Mouse (Mus musculus): ENCODE measurements at regions not wholly inside any gene's neighbourhood (a gene's known extent, or its start where the extent isn't known, plus 50 kb on each side); places are given as distances from the start of the nearest gene placed in this dataset.

DNA sequence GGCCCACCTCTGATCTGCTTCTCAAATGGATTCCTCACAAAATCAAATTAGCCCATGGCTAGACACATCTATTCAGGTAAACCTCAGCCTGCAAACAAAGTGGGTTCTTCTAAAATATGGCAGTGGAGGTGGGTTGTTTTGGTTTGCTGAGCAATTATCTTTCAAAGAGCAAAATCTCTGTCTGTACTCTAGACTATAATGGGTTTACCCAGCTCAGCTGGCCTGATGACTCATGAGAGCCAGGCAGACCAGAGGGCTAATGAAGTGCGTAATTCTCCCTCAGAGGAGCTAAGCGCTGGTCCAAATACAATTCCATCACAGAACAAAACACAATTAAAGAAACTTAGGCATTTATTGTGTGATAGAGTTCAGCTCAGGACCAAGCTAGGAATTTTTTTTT is 86.1 kb downstream of the Cartpt start:
- Histone ChIP-seq H3K4me1 (no peaks in the 10 kb centered on the region), H3K4me3 (no peak overlapping the region), H3K36me3 (no peaks in the 10 kb centered on the region), H3K27ac (no peak overlapping the region), H3K27me3 (no peaks in the 10 kb centered on the region), H3K9me3 (no peaks in the 10 kb centered on the region), H3K9ac (no peak overlapping the region), H3K4me2 (no peak overlapping the region)
- WGBS, result 79% methylated on average over 2 of the region's 2 CpGs
- no peak for ATAC-seq (ENCODE audit: borderline replicate concordance, extremely low read depth, low FRiP score, low TSS enrichment)

DNA sequence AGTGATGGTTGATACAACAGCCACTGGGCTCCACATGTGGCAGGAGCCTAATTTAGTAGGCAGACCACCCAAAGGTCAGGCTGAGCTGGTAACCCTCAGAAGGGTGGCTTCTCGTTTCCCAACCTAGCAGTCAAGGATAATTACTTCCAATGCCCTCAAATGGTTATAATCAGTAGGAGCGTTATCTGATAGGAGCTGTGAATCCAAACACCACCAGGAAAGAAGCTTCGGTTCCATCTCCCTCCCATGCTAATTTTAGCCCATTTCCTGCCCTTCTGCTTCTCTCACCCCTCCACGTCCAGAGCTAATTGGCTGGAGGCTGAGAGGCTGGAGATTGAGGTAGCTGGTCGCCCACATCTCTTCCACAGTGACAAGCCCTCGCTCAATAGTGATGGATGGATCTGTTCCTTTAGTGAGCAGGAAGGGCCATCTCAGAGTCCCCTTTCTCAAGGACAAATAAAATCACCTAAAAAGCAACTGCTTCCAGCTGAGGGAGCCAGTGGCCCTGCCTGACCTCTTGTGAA is 86.8 kb downstream of the Cartpt start:
- no peak overlapping the region for H3K4me2 ChIP-seq
- WGBS, result 19% methylated on average over 6 of the region's 6 CpGs
- H3K4me1 ChIP-seq, result no peaks in the 10 kb centered on the region
- ATAC-seq (ENCODE audit: borderline replicate concordance, extremely low read depth, low FRiP score, low TSS enrichment), result no peak
- no peak overlapping the region for H3K9ac ChIP-seq
- H3K36me3 ChIP-seq, result no peaks in the 10 kb centered on the region
- no peak overlapping the region for H3K4me3 ChIP-seq
- H3K27ac ChIP-seq, result no peak overlapping the region
- no peaks in the 10 kb centered on the region for H3K27me3 ChIP-seq
- H3K9me3 ChIP-seq, result no peaks in the 10 kb centered on the region

DNA sequence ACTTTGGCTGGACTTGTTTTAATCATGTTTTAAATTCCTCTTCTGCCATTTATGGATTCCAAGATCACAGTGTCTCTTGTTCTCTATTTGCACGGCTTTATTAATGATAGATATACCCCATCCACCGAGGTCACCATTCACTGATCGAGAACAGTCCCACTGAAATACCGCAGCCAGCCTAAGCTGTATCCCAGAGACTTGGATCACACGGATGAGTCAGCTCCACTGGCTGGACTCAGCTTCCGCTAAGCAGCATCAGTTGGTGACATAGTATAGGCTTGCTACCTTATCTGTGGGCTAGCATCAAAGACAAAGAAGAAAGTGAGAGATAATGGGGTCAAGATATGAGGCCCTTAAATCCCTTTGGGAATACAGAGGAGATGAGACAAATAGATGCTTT is 106.4 kb downstream of the Cartpt start:
- H3K9ac ChIP-seq, result no peak overlapping the region
- H3K36me3 ChIP-seq, result no peaks in the 10 kb centered on the region
- H3K27ac ChIP-seq, result no peak overlapping the region
- no peaks in the 10 kb centered on the region; the same call in 1 of the 2 replicates for H3K4me1 ChIP-seq
- H3K27me3 ChIP-seq, result no peaks in the 10 kb centered on the region
- WGBS, result 62% methylated on average over 6 of the region's 6 CpGs
- H3K9me3 ChIP-seq, result no peaks in the 10 kb centered on the region
- no peak for ATAC-seq (ENCODE audit: borderline replicate concordance, extremely low read depth, low FRiP score, low TSS enrichment)
- H3K4me2 ChIP-seq, result no peak overlapping the region
- H3K4me3 ChIP-seq, result no peak overlapping the region

DNA sequence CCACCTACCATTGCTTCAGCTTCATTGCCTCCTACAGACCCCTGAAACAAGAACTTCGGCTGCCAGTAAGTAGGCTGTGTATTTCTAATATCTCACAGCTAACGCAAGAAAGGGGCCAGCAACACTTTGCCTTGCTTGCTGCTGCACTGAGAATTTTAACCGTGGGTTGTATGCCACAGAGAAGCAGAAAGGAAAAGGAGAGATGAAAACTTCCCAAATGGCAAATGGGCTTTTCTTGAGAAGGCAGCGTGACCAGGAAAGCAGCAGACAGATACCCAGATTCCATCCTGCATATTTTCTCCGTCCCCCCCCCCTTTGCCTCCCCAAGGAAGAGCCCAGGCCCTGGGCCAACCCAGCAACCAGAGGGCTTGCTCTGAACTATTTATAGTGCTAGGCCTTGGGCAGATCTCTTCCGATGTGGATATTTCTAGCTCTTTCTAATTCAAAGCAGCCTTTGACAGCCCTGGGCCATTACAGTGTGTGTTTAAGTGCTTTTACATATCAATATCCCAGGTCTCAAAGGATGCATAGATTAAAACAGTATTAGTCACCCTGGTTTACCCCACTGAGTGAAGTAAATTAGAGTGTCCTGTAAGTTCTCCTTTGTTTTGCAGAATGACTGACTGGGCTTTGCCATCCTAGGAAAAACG is 107.0 kb downstream of the Cartpt start:
- H3K9me3 ChIP-seq, result no peaks in the 10 kb centered on the region
- no peak overlapping the region for H3K4me3 ChIP-seq
- H3K36me3 ChIP-seq, result no peaks in the 10 kb centered on the region
- H3K4me2 ChIP-seq, result no peak overlapping the region
- no peak overlapping the region for H3K27ac ChIP-seq
- no peaks in the 10 kb centered on the region for H3K27me3 ChIP-seq
- no peak for ATAC-seq (ENCODE audit: borderline replicate concordance, extremely low read depth, low FRiP score, low TSS enrichment)
- H3K9ac ChIP-seq, result no peak overlapping the region
- 50% methylated on average over 7 of the region's 7 CpGs for WGBS
- H3K4me1 ChIP-seq, result no peaks in the 10 kb centered on the region; the same call in 1 of the 2 replicates

DNA sequence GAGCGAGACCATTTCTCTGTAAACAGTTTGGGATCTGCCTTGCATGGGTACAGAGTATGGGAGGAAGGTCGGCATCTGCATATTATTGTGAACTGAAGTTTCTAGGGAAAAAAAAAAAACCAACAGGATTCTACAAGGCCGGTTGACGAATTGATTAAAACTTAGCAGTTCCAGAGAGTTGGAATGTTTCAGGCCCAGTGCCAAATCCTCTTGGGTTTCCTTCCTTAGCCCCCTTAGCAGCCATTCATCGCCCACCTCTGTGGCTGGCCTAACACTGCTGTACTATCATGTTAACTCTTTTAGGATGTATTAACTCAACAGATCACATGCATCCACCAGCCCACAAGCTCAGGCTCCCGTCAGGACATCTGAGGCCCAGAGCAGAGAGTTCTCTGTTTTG is 107.9 kb downstream of the Cartpt start:
- H3K4me1 ChIP-seq, result no peaks in the 10 kb centered on the region; the same call in 1 of the 2 replicates
- H3K27ac ChIP-seq, result no peak overlapping the region
- H3K9me3 ChIP-seq, result no peaks in the 10 kb centered on the region
- WGBS, result 51% methylated on average over 6 of the region's 6 CpGs
- no peak overlapping the region for H3K4me3 ChIP-seq
- no peaks in the 10 kb centered on the region for H3K27me3 ChIP-seq
- H3K36me3 ChIP-seq, result no peaks in the 10 kb centered on the region
- no peak overlapping the region for H3K9ac ChIP-seq
- no peak for ATAC-seq (ENCODE audit: borderline replicate concordance, extremely low read depth, low FRiP score, low TSS enrichment)
- no peak overlapping the region for H3K4me2 ChIP-seq

DNA sequence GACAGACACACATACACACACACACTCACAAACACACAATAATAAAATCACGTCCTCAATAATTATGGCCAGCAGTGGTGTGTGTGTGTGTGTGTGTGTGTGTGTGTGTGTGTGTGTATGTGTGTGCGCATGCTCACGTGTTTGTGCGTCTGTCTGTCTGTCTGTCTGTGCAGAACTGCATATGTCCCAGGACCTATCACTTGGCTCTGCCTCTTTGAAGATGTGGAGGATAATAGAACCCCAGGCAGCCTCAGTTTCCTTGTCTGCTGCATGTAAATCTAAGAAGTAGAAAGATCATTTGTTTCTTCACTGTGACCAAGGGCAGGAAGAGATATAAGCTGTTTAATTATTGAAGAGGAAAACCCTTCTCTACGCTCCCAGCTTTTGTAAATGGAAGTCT is 109.9 kb downstream of the Cartpt start:
- 79% methylated on average over 5 of the region's 5 CpGs for WGBS
- no peaks in the 10 kb centered on the region for H3K9me3 ChIP-seq
- no peak overlapping the region for H3K9ac ChIP-seq
- H3K36me3 ChIP-seq, result no peaks in the 10 kb centered on the region
- no peak overlapping the region for H3K4me3 ChIP-seq
- H3K27me3 ChIP-seq, result no peaks in the 10 kb centered on the region
- no peak for ATAC-seq (ENCODE audit: borderline replicate concordance, extremely low read depth, low FRiP score, low TSS enrichment)
- H3K27ac ChIP-seq, result no peak overlapping the region
- H3K4me1 ChIP-seq, result no peaks in the 10 kb centered on the region; the same call in 1 of the 2 replicates
- H3K4me2 ChIP-seq, result no peak overlapping the region

DNA sequence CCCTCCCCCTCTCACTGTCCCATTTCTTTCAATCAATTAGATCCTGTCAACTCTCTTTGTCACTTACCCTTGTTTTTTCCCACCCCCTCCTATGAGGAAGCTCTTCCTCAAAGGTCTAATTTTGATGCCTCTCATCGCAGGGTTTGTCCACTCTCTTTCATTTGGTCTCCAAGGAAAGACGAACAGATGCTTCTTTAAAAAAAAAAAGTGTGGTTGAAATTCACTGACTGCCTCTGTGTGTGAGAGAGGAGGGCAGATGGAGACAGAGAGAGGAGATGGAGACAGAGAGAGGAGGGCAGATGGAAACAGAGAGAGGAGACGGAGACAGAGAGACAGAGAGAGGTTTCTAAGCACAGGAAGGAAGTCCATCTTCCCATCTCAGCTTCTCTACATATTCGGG is 113.1 kb downstream of the Cartpt start:
- ATAC-seq (ENCODE audit: borderline replicate concordance, extremely low read depth, low FRiP score, low TSS enrichment), result no peak
- no peak overlapping the region for H3K4me3 ChIP-seq
- H3K27me3 ChIP-seq, result no peaks in the 10 kb centered on the region
- no peaks in the 10 kb centered on the region for H3K36me3 ChIP-seq
- H3K9ac ChIP-seq, result no peak overlapping the region
- H3K4me2 ChIP-seq, result no peak overlapping the region
- H3K27ac ChIP-seq, result no peak overlapping the region
- 54% methylated on average over 4 of the region's 4 CpGs for WGBS
- no peaks in the 10 kb centered on the region for H3K4me1 ChIP-seq
- H3K9me3 ChIP-seq, result no peaks in the 10 kb centered on the region

DNA sequence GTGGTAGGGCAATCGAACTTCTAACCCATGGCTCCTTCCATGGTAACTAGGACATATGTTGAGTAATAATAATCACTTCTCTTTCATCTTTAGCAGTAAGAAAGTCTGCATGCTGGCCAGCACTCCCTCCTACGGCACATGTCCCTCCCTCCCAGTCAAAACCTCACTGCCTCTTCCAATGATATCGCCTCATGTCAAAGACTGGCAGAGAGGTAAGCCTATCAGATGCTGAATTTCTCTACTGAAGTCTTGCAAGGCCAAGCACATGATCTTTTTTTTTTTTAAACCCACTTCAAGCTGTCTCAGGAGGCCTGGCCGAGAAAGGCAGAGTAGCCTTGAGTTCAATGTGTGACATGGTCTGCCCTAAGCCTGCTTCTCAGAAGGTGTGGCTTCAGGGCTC is 115.5 kb downstream of the Cartpt start:
- Histone ChIP-seq H3K27me3 (no peaks in the 10 kb centered on the region), H3K9ac (no peak overlapping the region), H3K4me1 (no peaks in the 10 kb centered on the region), H3K9me3 (no peaks in the 10 kb centered on the region), H3K36me3 (no peaks in the 10 kb centered on the region), H3K4me2 (no peak overlapping the region), H3K27ac (no peak overlapping the region), H3K4me3 (no peak overlapping the region)
- no peak for ATAC-seq (ENCODE audit: borderline replicate concordance, extremely low read depth, low FRiP score, low TSS enrichment)
- WGBS, result 72% methylated on average over 4 of the region's 4 CpGs

DNA sequence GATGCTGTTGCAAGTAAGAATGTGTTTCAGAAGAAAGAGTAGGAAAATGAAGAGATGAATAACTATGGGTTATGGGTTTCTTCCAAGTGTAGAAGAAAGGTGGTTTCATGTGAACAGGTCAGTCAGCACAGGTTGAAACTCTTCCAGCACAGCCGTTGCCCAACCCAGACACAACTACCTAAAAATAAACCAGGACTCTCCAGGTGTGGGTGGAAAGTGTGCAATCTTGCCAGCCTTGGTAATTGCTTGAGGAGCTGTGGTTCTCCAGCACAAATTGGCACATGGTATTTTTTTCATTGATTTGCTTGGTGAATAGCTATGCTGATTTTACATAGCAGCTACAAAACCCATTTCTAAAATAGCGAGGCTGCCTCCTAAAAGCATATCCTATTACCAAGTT is 116.6 kb downstream of the Cartpt start:
- H3K4me1 ChIP-seq, result no peaks in the 10 kb centered on the region
- no peak for ATAC-seq (ENCODE audit: borderline replicate concordance, extremely low read depth, low FRiP score, low TSS enrichment)
- no peaks in the 10 kb centered on the region for H3K9me3 ChIP-seq
- WGBS, result 85% methylated on average over 2 of the region's 2 CpGs
- H3K4me2 ChIP-seq, result no peak overlapping the region
- no peak overlapping the region for H3K9ac ChIP-seq
- no peaks in the 10 kb centered on the region for H3K27me3 ChIP-seq
- H3K36me3 ChIP-seq, result no peaks in the 10 kb centered on the region
- H3K4me3 ChIP-seq, result no peak overlapping the region
- H3K27ac ChIP-seq, result no peak overlapping the region

DNA sequence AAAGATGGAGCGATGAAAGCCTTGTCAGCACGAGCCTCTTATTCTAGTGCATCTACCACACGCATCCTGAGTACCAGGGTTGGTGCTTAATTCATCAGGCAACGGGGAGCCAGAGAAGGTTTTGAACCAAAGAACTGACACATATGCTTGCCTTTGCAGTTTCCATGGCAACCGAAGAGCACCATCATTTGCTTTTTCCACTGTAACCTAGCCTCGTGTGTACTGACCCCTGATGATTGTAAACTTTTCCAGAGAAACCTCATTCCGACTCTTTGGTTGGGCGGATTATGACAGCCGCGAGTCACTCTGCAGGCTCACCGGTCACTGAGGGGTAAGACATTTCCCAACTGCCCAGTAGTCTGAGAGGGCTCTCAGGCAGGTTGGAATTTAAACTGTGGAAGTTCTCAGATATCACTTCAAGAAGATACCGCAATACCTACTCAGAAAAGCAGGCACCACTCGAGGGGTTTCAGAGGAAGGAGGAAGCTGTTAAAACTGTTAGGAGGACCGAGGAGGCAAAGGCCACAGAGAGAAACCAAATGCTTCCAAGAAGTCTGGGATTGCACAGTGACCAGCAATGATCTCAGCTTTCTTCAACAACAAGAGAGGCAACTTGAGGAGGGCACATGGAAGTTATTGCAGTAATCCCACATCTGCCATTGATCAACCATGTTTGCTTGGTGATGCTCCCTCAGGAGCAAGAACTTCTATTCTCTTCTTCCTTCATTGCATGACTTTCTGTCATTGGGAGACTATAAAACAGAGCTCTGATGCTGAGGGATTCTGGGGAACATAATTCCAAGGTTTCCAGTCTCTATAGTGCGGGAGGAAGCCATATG is 117.8 kb downstream of the Cartpt start:
- Histone ChIP-seq H3K27ac (no peak overlapping the region), H3K9ac (no peak overlapping the region), H3K27me3 (no peaks in the 10 kb centered on the region), H3K36me3 (no peaks in the 10 kb centered on the region), H3K4me3 (no peak overlapping the region), H3K9me3 (no peaks in the 10 kb centered on the region), H3K4me2 (no peak overlapping the region), H3K4me1 (no peaks in the 10 kb centered on the region)
- no peak for ATAC-seq (ENCODE audit: borderline replicate concordance, extremely low read depth, low FRiP score, low TSS enrichment)
- 67% methylated on average over 15 of the region's 15 CpGs for WGBS

DNA sequence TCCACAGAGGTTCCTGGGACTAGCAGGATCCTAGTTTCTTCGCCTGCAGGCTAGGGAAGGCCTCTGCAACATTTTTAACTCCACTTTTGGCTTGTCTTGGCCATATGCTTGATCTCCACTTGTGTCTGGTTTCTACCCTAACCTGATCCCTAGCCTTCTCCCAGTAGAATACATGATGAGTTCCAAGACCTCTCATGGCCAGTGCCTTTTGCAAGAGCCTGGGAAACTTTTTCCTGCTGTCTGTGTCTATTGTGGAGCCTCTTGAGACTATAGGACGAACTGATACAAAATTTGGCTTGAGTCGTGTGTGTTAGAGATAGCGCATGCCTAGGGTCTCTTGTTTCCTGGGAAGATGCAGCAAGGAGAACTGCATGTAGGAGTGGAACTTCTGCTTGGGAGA is 119.3 kb downstream of the Cartpt start:
- Histone ChIP-seq H3K9ac (no peak overlapping the region), H3K36me3 (no peaks in the 10 kb centered on the region), H3K9me3 (no peaks in the 10 kb centered on the region), H3K4me2 (no peak overlapping the region), H3K4me1 (no peaks in the 10 kb centered on the region), H3K27ac (no peak overlapping the region), H3K27me3 (no peaks in the 10 kb centered on the region), H3K4me3 (no peak overlapping the region)
- ATAC-seq (ENCODE audit: borderline replicate concordance, extremely low read depth, low FRiP score, low TSS enrichment), result no peak
- WGBS, result 76% methylated on average over 4 of the region's 4 CpGs

DNA sequence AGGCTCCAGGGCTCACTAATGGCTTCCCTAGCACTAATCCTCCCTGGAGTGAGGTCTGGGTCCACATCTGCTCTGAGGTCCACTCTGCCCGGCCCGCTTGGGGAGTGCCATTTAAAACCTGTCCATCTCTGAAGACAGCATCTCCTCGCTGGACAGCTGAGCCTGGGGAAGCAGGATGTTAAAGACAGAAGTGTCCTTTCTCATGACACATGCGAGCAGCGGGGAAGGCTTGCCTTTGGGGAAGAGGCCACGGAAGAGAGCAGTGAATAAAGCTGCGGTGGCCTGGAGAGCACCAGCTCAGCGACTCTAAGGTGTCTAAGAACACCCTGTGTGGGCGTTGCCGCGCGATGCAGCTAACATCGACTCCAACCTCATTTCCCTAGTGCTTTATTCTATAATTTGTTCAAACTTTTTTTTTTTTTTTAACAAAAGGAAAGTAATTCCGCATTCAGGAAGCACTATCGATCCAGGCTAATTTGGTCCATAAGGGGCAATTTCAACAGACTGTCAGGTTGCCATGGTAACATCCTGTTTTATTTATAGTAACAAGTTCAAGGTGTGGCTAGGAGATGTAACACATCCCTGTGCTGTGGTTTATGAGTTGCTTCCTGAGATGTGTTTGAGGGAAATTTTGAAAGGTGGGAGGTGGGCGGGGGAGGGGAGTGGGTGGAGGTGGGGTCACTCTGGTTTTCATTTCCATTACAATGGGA is 120.0 kb downstream of the Cartpt start:
- 28% methylated on average over 16 of the region's 16 CpGs for WGBS

More for the DNA sequence above, 120.0 kb downstream of the Cartpt start:
- Histone ChIP-seq H3K27me3 (no peaks in the 10 kb centered on the region), H3K4me1 (no peaks in the 10 kb centered on the region), H3K4me2 (no peak overlapping the region), H3K9me3 (no peaks in the 10 kb centered on the region), H3K4me3 (no peak overlapping the region), H3K36me3 (no peaks in the 10 kb centered on the region), H3K9ac (no peak overlapping the region), H3K27ac (no peak overlapping the region)
- no peak for ATAC-seq (ENCODE audit: borderline replicate concordance, extremely low read depth, low FRiP score, low TSS enrichment)
